Mouse (Mus musculus): ENCODE measurements around the gene Fut1. TPM values are rescaled to one million over a fixed set of nuclear protein-coding genes. Genes with fewer than 3 reads are reported as not detected.

Fut1 gene
- polyA plus RNA-seq, 1 experiment from 2014 or later: 0.13 TPM

- no peak for TF ChIP-seq CTCF (IDR thresholded peaks at IDR 0.05; ENCODE audit: low read depth)
- WGBS: 81% methylated on average over 15 of the region's 15 CpGs
- Histone ChIP-seq H3K4me3 (ENCODE audit: low read depth, low read length) (no peak overlapping the region), H3K4me1 (ENCODE audit: insufficient read depth) (0 out of 2 replicates have a peak, but pooled peaks cover 3% of the 10 kb centered on the region), H3K36me3 (ENCODE audit: insufficient read depth) (peaks cover 28% of the 10 kb centered on the region), H3K27me3 (ENCODE audit: insufficient read depth, low read length) (no peaks in the 10 kb centered on the region), H3K9me3 (ENCODE audit: low read depth, low read length) (no peaks in the 10 kb centered on the region), H3K4me2 (no peak overlapping the region), H3K27ac (ENCODE audit: low read depth) (no peak overlapping the region), H3K9ac (no peak overlapping the region)
- ATAC-seq (ENCODE audit: insufficient read depth) (no peak), DNase-seq (no peak)
These were observed 42.4 kb upstream of the Fut1 start for GRCm38 (mm10) chr7:45574472-45575379.

GRCm38 (mm10) chr7:45585923-45586322 is 31.2 kb upstream of the Fut1 start:
- ATAC-seq (ENCODE audit: insufficient read depth) (no peak), DNase-seq (no peak)
- H3K36me3 ChIP-seq (ENCODE audit: insufficient read depth): peaks cover 40% of the 10 kb centered on the region; the same call in 1 of the 2 replicates
- 91% methylated on average over 6 of the region's 6 CpGs for WGBS
- TF ChIP-seq CTCF (IDR thresholded peaks at IDR 0.05; ENCODE audit: low read depth): no peak
- no peaks in the 10 kb centered on the region for H3K9me3 ChIP-seq (ENCODE audit: low read depth, low read length)
- H3K27me3 ChIP-seq (ENCODE audit: insufficient read depth, low read length): no peaks in the 10 kb centered on the region
- no peak overlapping the region for H3K4me2 ChIP-seq
- H3K9ac ChIP-seq: no peak overlapping the region
- H3K4me1 ChIP-seq (ENCODE audit: insufficient read depth): no peaks in the 10 kb centered on the region
- H3K4me3 ChIP-seq (ENCODE audit: low read depth, low read length): no peak overlapping the region
- H3K27ac ChIP-seq (ENCODE audit: low read depth): no peak overlapping the region

GRCm38 (mm10) chr7:45587631-45588592 is 29.2 kb upstream of the Fut1 start:
- DNase-seq: no peak
- peaks cover 32% of the 10 kb centered on the region; the same call in 1 of the 2 replicates for H3K36me3 ChIP-seq (ENCODE audit: insufficient read depth)
- no peak overlapping the region for H3K4me3 ChIP-seq (ENCODE audit: low read depth, low read length)
- no peak overlapping the region for H3K27ac ChIP-seq (ENCODE audit: low read depth)
- H3K9me3 ChIP-seq (ENCODE audit: low read depth, low read length): no peaks in the 10 kb centered on the region
- no peak overlapping the region for H3K4me2 ChIP-seq
- WGBS: 91% methylated on average over 23 of the region's 23 CpGs
- TF ChIP-seq CTCF (IDR thresholded peaks at IDR 0.05; ENCODE audit: low read depth): no peak
- H3K4me1 ChIP-seq (ENCODE audit: insufficient read depth): no peaks in the 10 kb centered on the region
- H3K9ac ChIP-seq: no peak overlapping the region
- ATAC-seq (ENCODE audit: insufficient read depth): no peak
- H3K27me3 ChIP-seq (ENCODE audit: insufficient read depth, low read length): no peaks in the 10 kb centered on the region

- Histone ChIP-seq H3K27me3 (ENCODE audit: insufficient read depth, low read length) (no peaks in the 10 kb centered on the region), H3K4me3 (ENCODE audit: low read depth, low read length) (peak overlapping the region; percentile 26), H3K4me2 (peak overlapping the region; percentile 58), H3K4me1 (ENCODE audit: insufficient read depth) (no peaks in the 10 kb centered on the region), H3K27ac (ENCODE audit: low read depth) (no peak overlapping the region), H3K9ac (peak overlapping the region; percentile 23; the same call in 1 of the 2 replicates), H3K9me3 (ENCODE audit: low read depth, low read length) (no peaks in the 10 kb centered on the region), H3K36me3 (ENCODE audit: insufficient read depth) (peaks cover 27% of the 10 kb centered on the region; the same call in 1 of the 2 replicates)
- peak; percentile 91 for TF ChIP-seq CTCF (IDR thresholded peaks at IDR 0.05; ENCODE audit: low read depth)
- DNase-seq (peak; percentile 97), ATAC-seq (ENCODE audit: insufficient read depth) (peak; percentile 98)
- WGBS: 3% methylated on average over 19 of the region's 19 CpGs
These were observed 27.9 kb upstream of the Fut1 start for GRCm38 (mm10) chr7:45589173-45589572.

- H3K36me3 ChIP-seq (ENCODE audit: insufficient read depth): peaks cover 23% of the 10 kb centered on the region; the same call in 1 of the 2 replicates
- ATAC-seq (ENCODE audit: insufficient read depth) (no peak), DNase-seq (no peak)
- H3K4me2 ChIP-seq: no peak overlapping the region
- TF ChIP-seq CTCF (IDR thresholded peaks at IDR 0.05; ENCODE audit: low read depth): no peak
- no peak overlapping the region for H3K4me3 ChIP-seq (ENCODE audit: low read depth, low read length)
- no peaks in the 10 kb centered on the region for H3K4me1 ChIP-seq (ENCODE audit: insufficient read depth)
- H3K9ac ChIP-seq: no peak overlapping the region
- H3K27ac ChIP-seq (ENCODE audit: low read depth): no peak overlapping the region
- no peaks in the 10 kb centered on the region for H3K9me3 ChIP-seq (ENCODE audit: low read depth, low read length)
- no peaks in the 10 kb centered on the region for H3K27me3 ChIP-seq (ENCODE audit: insufficient read depth, low read length)
- WGBS: 95% methylated on average over 5 of the region's 5 CpGs
These were observed 27.2 kb upstream of the Fut1 start for GRCm38 (mm10) chr7:45589898-45590297.

- ATAC-seq (ENCODE audit: insufficient read depth) (no peak), DNase-seq (peak; percentile 52)
- H3K4me1 ChIP-seq (ENCODE audit: insufficient read depth): no peaks in the 10 kb centered on the region
- H3K27me3 ChIP-seq (ENCODE audit: insufficient read depth, low read length): no peaks in the 10 kb centered on the region
- no peak overlapping the region for H3K4me2 ChIP-seq
- 62% methylated on average over 3 of the region's 3 CpGs for WGBS
- TF ChIP-seq CTCF (IDR thresholded peaks at IDR 0.05; ENCODE audit: low read depth): peak; percentile 42; the same call in 1 of the 2 replicates
- H3K36me3 ChIP-seq (ENCODE audit: insufficient read depth): peaks cover 15% of the 10 kb centered on the region; the same call in 1 of the 2 replicates
- no peak overlapping the region for H3K4me3 ChIP-seq (ENCODE audit: low read depth, low read length)
- H3K9me3 ChIP-seq (ENCODE audit: low read depth, low read length): no peaks in the 10 kb centered on the region
- no peak overlapping the region for H3K27ac ChIP-seq (ENCODE audit: low read depth)
- no peak overlapping the region for H3K9ac ChIP-seq
These were observed 26.2 kb upstream of the Fut1 start for GRCm38 (mm10) chr7:45590874-45591273.
